Mouse (Mus musculus) liver (tissue): ENCODE measurements around the gene Thap3.

ENCODE experiments used
- DNase-seq: peaks from one replicate; pipeline ENCODE4 v3.0.0-alpha.2; 2020; ENCODE audit warnings: mixed read lengths

The Thap3 gene

DNA sequence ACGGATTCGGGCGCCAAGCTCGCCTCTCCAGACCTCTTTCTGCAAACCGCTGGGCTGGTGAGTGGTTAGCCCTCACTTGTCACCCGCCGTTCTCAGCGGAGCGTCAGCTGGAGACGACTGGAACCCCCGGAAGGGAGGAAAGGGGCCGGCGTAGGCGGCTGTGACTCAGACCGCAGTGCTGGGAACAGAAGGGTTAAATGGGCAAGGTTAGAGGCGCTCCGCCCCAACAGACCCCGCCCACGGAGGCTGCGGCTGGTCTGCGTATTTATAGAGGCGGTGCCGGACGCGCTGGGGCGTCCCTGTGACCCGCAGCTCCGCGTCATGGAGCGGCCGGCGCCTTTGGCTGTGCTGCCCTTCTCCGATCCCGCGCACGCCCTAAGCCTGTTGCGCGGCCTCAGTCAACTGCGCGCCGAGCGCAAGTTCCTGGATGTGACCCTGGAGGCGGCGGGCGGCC is 19.9 kb upstream of the Thap3 start, which contains the start of gene Klhl21:
Gene Klhl21, plus strand, starts transcription at position 182 of the 454 bp plus-strand sequence.
- peak; percentile 95 for DNase-seq

DNA sequence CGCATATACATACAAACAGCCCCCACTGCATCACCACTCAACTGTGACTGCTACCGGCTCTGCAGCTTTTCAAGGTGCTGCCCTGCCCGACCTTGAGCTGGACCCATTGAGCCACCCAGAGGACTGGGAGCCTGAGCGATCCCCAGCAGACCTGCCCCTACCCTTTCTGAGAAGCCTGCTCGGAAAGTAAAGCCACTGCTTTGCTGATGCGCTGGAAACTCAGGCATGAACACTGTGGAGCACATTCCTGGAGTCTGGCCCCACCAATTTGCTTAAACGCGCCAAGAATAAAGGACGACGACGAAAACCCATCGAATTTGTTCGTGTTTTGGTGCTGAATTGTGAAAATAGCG is 19.3 kb upstream of the Thap3 start:
- no peak for DNase-seq

DNA sequence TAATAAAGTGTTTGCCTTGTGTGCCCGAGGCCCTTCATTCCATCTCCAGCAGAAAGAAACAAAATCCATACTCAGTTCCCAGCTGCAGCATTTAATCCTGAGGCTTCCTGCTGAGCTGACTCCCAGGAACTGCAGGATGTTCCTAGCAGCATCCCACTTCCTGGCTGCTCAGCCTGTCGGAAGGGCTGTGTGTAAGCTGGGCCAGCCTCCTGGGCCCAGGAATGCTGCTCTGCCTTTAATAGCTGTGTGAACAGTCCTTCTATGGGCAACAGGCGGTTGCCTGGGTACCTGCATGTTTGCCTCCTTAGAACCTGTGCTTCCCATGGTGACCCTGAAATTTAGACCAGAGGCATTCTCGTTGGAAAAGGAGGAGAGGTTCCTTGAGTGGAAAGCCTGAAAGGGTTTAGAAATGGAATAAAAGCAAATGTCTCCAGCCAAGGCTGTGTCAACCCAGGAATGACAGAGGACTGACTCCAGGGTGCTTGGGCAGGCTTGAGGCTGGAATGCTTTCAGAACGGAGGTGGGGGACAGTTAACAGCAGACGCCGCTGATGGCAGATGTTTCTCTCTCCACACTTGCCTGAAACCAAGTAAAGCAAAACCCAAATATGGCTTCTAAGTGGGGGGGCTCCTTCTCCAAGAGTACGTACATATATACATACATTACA is 18.8 kb upstream of the Thap3 start:
- DNase-seq = no peak

DNA sequence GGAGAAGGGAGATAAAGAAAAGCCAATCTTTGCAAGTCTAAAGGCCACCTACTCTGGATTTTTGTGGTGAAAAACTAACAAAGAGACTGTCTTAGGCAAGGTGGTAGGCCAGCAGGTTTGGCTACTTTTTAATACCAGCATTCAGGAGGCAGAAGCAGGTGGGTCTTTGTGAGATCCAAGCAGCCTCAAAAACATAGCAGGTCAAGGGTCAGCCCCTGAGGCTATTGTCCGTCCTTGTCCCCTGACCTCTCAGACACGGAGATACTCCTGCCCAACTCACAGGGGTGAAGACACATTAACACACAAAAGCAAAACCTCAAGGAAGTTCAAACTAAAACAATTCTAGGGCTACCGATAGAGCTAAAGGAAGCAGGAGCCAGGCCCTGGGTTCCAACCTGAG is 18.0 kb upstream of the Thap3 start:
- no peak for DNase-seq

DNA sequence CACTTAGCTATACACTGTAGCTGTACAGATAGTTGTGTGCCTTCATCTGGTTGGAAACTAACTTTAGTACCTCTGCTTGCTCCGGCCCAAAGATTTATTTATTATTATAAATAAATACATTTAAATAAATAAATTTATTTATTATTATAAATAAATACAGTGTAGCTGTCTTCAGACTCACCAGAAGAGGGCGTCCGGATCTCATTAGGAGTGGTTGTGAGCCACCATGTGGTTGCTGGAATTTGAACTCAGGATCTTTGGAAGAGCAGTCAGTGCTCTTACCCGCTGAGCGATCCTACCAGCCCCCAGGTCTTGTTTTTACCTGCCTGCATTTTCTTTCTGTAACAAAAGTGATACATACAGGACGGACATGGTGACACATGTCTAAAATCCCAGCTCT is 17.3 kb upstream of the Thap3 start:
- no peak for DNase-seq

DNA sequence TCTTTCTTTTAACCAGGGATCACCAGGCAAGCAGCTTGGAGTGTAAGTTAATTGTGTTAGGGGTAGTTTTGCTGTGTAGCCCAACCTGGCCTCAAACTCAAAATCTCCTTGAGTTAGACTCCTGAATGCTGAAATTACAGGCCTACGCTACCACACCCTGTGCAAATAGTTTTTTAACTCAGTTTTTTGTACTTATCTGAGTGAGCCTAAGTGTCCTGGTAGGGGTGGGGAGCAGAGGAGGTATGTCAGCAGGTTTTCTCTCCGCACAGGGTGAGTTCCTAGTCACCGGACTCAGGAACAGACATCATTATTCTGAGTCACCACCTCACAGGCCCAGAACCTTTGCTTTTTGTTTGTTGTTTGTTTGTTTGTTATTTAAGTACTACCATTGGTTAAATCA is 13.3 kb upstream of the Thap3 start:
- no peak for DNase-seq

DNA sequence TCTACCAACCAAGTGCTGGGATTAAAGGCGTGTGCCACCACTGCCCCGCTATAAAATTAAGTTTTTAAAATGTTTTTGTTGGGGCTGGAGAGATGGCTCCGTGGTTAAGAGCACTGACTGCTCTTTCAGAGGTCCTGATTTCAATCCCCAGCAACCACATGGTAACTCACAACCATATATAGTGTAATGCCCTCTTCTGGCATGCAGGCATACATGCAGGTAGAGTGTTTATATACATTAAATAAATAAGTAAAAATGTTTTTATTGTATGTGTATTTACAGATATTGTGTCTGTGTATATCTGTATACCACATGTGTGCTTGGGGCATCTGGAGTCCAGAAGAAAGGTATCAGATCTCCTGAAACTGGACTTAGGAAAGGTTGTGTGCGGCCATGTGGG is 12.5 kb upstream of the Thap3 start:
- no peak for DNase-seq

DNA sequence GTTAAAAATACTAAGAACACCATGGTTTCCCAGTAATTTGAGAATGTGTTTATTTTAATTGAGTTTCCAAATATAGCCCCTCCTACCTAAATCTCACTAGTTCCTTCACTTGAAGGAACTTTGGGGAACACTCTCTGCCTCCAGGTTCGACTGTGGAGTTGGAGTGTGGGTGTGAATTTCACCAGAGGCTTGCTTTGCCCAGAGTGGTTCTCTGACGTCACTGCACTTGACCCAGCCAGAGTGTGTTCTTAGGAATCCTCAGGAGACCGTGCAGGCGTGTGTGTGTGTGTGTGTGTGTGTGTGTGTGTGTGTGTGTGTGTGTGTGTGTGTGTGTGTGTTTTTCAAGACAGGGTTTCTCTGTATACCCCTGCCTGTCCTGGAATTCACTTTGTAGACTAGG is 12.1 kb upstream of the Thap3 start:
- DNase-seq = no peak

DNA sequence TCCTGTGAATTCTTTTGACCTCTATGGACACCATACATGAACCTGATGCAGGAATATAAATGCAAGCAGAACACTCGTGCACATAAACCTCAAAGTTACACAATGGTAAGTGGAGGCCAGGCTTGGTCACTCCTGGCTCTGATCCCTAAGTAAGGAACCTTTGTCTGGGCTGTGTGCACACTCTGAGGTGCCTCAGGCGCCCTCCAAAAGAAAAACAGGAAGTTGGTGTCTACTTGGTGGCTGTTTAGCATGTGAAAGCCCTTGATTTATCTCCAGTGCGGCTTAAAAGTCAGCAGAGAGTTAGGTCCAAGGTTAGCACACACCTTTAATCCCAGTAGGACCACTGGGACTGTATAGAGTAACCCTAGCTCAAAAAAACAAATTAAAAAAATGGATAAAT is 10.7 kb upstream of the Thap3 start:
- DNase-seq = no peak

DNA sequence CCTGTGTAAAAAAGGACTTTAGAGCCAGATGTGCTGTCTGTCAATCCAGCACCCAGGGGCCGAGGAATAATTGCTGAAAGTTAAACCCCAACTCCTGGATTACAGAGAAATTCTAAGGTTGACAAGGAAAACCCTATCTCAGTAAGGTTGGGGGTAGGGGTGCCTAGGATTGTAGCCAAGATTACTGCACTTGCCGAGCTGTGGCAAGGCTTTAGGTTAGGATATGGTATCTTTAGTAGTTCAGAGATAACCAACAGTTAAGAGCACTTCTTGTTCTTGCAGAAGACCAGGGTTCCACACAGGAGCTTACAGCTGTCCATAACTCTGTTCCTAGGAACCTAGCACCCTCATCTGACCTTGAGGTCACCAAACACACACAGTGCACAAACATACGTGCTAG is 8.9 kb upstream of the Thap3 start:
- DNase-seq = no peak

DNA sequence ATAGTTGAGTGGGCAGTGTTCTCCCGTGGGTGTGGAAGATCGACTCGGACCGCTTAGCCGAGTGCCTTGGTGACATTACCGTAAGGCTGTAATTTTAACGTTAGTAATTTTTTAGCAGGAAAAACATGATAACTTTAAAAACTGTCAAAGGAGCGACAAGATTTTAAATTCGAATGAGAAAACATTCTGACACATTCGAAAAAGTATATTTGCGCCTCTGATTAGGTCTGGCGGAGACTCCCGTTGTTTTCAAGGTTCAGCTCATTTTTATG is 8.1 kb upstream of the Thap3 start:
- no peak for DNase-seq

DNA sequence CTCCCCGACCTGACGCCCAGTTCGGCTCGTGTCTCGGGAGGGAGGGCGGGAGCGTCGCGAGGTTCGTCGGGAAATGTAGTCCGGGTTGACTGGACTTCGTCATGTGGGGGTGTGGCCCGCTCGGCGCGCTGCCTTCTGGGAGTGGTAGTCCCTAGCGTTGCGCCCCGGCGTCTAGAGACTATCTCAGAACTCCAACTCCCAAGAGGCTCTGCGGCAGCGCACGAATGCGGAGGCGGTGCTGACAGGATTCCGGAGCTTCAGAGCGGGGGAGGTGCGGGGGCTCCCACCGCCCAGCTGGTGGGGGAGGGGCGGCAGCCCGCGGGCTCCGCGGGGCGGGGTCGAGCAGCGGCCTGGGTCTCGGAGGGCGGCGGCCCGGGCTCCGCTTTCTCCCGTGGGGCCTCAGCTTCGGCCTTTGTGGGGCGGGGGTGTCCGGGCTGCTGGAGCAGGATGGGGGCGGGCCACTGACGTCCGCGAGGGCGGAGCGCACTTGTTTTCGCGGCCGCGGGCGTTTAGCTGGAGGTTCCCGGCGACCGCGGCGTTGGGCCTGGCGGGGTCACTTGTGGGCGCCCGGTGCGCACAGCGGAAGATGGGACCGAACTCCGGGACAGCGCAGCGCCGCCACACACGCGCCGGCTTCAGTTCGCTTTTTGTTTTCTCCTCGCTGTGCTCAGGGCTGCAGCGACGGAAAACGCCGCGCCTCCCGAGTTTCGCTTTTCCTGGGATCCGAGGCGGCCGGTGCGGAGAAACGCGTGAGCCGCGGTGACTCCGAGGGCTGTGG is 7.6 kb upstream of the Thap3 start, which contains the start of gene Phf13:
Gene Phf13, minus strand, starts transcription at position 86 of the 778 bp plus-strand sequence.
- peak; percentile 99 for DNase-seq

DNA sequence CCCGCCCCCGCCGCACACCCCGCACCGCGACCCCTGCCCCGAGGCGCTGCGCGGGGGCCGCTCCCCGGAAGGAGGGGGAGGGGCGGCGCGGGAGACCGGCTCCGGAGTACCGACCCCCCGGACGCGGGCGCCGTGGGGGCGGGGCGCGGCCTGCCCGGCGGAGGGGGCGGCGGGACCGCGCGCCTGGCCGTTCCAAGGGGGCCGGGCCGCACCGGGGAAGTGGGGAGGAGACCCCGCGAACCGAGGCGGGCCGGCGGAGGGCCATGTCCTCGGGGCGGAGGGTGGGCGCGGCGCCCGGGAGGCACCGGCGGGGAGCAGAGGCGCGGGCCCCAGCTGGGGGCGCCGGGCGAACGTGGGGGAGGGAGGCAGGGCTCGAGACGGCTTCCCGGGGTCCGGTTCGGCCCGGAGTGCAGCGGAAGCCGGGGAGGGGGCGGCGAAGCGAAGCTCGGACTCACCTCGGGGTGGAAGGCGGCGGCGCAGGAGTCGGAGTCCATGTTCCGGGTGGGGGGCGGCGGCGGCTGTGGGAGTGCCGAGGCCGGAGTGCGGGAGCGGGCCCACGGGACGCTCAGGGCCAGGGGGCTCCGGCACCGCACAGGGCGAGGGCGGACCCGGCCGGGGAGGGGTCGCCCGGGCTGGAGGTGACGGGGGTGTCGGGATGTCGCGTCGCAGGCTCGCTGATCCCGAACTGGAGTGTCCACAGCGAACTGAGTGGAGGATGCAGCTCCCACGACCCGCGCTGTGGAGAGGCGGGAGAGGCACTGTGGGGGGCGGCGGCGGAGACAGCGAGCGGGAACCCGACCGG is 6.8 kb upstream of the Thap3 start:
- DNase-seq = no peak

DNA sequence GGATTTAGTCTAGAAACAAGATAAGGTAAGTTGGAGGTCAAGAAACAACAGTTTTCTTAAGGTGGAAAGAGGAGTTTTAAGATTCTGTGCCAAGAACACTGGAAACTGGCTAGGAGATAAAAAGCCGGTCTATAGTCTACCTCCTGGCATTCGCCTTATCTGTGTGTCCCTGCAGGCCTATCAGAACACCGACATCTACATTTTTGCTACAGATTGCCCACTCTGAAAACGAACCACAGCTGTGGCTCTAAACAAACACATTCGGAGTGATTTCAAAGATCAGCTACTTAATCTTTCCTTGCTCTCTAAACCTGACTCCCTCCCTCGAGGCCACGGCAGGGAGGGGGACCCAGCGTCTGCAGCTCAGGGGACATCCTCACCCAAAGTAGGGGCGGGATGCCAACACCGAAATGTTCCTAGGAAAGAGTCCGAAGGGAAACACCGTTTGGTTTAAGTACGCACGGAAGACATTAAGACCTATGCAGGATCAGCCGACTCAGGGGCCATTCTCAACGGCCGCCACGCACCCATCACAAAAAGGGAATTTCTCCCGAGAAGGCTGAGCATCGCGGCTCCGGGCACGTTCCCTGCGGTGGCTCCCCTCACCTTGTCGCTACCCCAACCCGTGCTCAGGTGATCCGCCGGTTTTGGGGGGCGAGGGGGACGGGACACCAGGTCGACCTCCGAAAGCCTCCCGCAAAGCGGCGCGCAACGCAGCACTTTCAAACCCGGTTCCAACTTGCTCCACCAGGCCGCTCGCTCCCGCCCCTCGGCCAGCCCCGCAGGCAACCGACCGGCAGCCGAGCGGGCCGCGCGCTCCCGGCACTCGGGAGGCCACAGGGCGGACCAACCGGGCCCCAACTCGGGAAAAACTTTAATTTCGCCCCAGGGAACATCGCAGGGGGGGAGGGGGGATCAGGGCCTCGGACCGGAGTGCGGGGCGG is 5.7 kb upstream of the Thap3 start:
- peak; percentile 44 for DNase-seq

DNA sequence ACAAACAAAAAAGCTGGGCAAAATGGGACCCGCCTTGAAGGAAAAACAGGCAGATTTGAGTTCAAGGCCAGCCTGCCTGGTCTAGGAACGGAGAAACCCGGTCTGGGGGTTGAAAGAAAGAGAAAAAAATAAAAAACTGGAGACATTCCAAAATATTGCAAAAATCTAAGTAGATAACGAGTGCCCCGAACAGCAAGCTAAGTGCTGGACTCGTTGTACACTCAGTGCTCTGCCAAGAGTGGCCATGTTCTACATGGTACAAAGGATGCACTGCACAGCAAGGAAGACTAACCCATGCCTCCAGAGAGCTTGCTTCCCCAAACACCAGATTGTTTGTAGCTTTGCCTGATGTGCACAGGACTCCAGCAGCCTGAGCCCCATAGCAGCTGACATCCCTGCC is 4.2 kb upstream of the Thap3 start:
- DNase-seq = no peak

DNA sequence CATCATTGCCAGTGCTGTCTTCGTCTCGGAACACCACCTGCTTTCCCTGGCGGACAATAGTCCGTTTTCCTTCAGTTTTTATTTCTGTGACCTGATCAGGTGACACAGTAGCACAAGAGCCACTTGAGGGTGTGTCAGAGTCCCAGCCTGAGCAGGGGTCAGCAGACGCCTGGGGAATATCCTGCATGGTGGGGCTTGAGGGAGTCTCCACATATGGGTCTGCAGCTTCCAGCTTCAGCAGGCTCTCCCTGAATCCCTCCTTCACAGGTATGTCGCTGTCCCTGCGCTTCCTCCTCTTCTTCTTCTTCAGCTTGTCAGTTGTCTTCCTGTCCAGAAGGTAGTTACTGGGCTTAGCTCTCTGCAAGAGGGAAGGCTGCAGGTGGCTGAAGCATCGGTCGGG is 3.3 kb upstream of the Thap3 start:
- no peak for DNase-seq

DNA sequence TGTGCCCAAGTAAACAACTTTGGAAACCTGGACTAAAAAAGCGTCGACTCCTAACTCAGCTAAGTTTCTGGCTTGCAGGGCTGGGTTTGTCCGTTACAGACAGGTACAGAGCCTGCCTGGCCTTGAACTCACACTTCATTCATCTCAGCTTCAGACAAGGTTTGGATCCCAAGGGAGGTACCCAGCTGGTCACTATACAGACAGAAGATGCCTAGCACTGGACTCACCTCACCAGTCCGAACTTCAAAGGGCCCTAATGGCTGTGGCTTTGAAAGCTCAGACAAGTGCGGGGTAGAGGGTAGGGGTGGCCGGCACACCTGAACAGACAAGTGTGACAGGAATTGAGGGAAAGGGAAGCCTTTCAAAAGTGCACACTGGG is 302 bp upstream of the Thap3 start:
- no peak for DNase-seq

DNA sequence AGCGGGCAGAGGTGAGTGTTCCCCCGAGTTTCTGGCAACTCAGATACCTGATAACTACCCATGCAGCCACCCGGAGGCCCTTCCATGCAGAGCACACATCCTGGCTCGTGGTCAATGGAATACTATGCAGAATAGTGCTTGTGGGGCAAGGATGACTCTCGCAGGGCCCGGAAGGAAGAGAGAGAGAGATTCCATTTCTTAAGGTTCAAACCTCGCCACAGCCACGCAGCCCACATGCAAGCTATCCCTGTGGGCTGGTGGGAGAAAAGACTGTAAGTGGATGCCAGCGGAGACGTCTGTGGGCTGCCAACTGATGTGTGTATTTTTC is 819 bp downstream of the Thap3 start:
- no peak for DNase-seq

DNA sequence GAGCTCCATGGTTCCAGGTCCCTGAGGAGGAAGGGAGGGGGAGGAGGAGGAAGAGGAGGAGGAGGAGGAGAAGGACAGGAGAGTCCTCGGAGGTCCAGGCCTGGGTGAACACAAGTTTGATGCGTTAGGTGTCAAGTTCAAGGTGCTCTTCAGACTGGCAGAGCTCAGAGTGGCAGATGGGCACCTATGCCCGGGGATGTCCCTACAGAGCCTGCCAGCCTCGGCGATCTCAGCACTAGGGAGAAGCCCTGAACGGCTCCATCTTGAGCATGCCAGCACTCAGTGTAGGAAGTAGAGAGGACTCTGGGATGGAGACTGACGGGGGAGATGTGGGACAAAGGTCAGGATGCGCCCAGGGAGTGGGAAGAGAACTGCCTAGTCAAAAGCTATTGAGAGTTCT is 2.1 kb downstream of the Thap3 start:
- no peak for DNase-seq

DNA sequence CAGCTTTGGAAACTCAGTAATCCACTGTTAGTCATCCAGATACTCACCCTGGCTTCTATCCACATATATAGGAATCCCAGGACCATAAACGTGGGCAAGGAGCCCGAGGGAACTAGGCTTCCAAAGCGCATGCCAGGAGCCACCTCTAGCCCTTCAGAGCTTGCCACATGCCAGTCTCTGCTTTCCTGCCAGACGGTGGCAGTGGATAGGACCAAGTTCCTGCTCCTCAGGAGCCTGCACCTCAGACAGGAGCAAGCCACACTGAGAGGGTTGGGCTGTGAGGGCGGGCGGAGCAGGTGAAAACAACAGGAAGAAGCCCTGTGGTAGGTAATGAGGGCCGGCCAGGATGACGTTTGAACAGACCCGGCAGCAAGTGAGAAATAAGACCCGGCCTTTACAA is 2.9 kb downstream of the Thap3 start:
- DNase-seq = no peak

DNA sequence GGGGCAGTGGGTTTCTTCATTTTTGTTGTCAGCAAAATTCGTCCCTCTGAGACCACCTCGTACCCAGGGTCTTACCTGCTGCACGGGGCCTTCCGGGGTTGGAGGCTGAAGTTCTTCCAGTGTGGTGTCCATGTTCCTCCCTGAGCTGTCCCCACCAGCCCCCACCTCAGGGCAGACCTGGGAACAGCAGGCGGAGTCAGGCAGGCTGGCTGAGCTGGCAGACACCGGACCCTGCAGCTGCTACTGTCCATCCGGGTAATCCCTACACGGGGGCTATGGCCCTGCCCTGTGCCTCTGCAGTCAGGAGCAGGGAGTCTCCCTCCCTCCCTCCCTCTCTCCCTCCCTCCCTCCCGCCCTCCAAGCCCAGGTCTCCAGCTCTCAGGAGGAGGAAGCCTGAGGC is 5.2 kb downstream of the Thap3 start:
- no peak for DNase-seq

DNA sequence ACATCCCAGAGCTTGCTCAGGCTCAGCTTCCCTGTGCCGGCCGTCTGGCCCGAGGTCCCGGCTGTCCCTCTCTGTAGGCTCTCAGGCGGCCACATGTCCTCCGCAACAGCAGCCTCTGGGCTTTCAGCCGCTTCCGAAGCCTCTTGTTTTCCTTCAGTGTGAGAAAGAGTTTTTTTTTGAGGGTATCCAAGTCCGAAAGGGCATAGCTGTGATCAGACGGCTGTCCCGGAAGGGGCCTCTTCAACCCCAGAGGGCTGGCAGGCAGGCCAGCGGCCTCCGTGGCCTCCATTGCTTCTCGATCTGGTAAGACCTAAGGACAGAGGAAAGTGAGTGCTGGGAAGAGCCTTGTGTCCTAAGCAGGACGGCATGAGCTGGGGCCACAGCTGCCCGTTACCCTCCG is 5.8 kb downstream of the Thap3 start:
- DNase-seq = no peak

DNA sequence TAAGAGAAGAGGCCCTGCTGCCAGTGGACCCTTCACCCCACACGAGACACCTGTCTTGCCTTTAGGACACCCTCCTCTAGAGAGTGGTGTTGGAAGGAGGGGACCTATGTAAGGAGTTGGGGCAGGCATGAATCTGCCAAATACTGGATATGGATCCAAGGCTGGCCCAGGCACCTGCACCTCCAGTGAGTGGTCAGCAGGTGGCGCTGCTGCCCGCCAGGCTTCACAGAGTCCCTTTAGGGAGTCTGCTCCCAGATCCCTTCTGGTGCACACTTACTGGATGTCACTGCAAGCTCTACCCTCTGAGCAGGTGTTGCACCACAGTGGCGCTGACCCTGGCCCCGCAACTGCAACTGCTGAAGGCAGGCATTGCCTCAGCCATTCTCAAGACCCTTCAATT is 7.4 kb downstream of the Thap3 start:
- DNase-seq = peak; percentile 81
